Mouse (Mus musculus): ENCODE results near the gene Capns2. TPM values are rescaled to one million over a fixed set of nuclear protein-coding genes. Genes with fewer than 3 reads are reported as not detected.
"Not testable (repeated sequence)": the region's sequence is repeated elsewhere in the genome, so short reads cannot be mapped to it uniquely, and the experiment has no call there.

Capns2 gene
- under 1 TPM; 0.26 to 0.45 TPM for total RNA-seq (2021)

DNA sequence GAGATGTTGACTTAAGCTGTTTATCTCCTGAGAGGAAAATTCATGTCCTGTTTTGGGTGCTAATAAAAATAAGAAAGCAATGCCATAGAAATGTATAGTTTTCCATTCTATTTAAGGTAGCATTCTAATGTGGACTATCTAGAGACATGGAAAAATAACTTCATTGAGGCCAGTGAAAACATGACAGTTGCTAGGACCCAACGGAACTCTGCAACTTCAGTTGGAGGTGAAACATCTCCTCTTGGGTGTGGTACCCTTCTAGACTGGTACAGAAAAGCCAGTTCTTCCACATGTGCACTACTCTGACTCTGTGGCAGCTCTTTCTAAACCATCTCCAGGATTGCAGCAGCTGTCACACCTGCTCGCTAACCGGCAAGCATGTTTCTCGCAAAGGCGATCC, at the start of gene Capns2:
Capns2 (plus strand) TSS at position 301 of the 400 bp plus-strand sequence.
- no peak for DNase-seq

DNA sequence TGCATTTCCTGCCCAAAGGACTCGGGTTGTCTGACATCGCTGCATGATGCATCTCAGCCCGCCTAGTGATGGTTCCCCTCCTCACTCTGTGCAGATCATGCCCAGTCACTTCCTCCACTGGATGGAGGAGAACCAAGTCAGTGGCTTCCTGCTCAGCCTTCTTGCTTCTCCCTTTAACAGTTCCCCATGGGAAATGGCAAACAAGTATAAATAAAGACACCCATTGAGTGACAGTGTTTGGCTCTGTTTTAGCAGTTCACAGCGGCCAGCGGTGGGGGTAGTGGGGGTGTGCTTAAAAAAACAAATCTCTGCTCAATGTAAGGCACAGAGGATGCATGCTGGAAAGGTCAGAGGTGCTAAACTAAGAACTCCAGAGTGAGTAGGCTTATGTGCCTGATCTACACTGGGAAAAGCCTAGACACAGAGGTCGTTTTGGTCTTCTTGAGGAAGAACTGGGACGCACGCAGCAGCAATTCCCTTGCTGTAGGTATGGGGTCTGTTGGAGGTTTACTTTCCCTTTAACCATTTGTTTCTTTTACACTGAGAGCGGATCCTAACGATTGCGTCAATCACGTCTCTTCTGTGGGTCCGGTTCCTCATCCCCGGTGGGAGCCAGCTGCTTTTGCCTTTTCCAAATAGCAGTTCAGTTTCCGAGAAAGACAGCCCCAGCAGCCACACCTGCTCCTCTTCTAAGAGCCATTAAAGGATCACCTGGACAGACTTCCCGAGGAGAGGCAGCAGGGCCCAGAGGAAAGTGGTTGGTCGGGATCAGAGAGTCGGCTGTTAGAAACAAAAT, 47.8 kb upstream of the Capns2 start:
- DNase-seq = peak; percentile 24

GRCm38 (mm10) chr8:92854673-92855072, 46.5 kb upstream of the Capns2 start:
- DNase-seq = no peak

DNA sequence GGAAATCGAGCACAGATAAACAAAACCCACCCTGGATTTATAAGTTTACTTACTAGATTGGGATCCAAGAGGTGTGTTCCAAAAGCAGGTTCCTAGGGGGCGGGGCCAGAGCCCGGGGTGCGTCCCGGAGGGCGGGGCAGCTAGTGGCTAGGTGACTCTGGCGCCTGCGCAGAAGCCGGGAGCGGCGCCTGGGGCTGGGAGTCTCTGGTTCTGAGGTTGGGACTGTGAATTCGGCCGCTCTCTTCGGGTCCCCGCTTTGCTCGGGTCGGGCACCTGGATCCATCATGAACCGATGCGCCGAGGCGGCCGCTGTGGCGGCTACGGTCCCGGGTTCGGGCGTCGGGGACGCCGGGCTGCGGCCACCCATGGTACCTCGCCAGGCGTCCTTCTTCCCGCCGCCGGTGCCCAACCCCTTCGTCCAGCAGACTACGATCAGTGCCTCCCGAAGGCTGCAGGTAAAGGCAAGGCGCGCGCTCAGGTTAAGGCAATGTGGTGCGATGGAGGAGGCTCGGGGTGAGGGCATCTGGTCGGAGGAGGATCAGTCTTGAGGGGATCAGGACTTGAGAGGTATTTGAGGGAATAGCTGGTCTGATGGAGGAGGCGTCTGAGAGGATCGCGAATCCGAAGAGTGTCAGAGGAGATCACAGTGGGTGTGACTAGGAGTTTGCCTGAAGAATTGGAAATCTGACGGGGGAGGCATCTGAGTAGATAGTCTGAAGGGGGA, 45.9 kb upstream of the Capns2 start, which contains the start of gene Lpcat2:
Lpcat2 (plus strand) TSS at position 169 of the 724 bp plus-strand sequence.
- peak; percentile 72 for DNase-seq

DNA sequence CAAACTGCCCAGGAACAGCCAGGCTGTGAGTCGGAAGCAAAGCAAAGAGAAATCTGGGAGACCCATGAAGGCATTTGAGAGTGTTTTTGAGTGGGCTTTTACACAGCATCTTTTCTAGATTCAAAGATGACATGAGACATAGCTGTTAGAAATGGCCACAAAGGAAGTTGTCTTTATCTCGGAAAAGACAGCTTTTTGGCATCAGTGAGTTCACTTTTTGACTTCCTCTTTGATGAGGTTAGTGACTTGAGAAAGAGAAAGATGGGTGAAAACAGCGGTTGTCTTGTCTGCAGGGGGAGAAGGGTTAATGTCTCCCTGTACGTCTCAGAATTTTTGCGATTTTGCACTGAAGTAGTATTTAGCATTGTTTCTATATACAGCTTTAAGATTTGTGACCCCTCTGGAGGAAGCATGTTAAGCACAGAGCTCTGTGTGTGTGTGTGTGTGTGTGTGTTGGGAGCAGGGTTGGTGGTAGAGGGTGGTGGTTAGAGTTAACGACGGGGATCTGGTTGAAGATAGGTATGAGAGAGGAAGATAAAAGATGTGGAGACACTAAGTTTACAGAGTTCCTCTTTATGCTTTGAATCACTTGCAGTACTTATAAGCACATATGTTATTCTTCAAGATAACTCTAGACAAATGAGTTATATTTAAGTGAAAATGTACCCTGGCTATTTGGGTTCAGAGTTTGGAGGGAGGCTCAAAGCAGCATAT, 44.8 kb upstream of the Capns2 start:
- no peak for DNase-seq

DNA sequence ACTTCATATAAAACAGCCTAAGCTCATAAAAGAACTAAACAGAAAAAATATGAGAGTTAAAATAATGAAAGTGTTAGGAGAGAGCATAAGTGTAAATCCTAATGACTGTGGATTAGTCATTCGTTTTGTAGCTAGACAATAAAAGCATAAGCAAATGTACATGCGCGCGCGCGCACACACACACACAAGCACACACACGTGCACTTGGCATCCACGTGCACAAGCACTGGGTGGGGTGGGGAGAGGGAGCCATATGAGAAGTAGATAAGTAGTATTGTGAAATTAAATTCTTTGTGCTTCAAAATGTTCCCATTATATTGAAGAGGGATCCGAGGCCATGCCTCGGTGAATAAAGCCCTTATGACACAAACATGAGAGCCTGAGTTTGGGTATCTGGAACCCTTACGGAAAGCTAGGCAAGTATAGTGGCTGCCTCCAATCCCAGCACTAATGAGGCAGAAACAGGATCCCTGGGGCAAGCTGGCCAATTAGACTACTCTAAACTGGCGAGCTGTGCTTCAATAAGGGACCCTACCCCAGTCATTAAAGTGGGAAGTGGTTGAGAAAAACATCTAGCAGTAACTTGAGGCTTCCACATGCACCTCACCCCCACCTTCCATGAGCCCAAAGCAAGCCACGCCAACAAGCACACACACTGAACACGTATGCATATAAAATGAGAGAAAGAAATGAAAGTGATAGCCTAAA, 42.6 kb upstream of the Capns2 start:
- no peak for DNase-seq

DNA sequence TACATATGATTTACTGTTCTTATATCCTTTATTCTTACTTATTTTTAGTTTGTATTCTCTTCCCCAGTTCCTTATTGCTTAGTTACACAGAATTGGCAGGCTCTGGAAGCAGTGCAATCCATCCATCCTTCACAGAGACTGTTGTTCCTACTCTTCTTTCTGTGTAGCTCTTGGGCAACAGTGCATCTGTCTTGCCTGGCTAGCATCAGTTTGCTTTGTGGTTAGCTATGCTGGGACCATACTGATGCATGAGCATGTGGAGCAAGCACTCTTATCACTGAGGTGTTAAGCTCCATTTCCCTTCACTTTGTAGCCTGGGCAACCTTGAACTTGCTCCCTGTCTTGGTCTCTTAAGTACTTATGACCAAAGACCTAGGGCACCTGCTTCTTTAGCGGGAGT, 39.2 kb upstream of the Capns2 start:
- DNase-seq = no peak

DNA sequence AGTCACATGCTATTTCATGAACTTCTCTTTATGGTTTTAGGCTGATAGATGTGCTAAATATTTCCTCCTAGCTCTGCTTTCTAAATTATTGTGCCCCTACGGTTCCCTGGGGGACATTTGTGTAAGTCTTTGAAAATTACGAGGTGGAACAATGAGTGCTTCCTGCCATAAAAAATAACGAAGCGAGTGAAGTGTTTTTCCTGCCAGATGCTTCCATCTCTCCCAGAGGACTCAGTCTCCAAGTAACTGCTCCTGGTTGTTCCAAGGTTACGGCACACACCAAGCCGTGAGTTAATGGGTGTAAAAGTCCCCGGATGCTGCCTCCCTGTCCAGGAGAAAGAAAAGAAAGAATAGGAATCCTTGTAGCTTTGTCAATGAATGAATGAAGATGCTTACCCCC, 30.9 kb upstream of the Capns2 start:
- no peak for DNase-seq

DNA sequence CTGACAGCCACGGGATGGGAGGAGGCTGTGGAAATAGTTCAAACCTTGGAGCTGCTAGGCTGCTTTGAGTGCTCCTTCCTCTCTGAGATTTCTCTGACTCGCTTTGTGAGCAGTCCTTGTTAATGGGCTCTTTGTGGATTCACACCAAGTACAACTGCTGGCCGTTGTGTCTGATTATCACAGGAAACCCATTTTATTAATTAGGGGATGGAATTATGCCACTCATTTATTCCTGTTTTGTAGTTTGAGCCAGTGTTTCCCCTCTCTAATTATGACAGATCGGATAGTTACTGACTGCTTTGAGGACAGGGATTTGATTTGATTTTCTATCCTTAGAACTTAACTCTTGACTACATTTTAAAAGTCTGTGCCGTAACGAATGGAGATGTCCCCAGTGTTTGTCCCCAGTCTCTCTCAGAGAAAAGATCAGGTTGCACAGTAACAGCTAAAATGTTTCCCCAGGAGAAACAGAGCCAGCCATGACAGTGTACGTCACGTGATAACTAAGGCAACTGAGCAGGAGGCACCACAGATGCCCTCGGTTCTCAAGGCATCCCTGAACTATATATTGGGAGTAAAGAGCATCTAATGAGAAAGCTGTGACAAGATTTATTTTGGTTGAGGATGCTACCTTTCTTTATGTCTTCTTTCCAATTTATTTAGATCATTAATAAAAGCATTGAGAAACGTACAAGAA, 29.0 kb upstream of the Capns2 start:
- DNase-seq = no peak

- no peak for DNase-seq
Observed at GRCm38 (mm10) chr8:92875795-92876194, 25.4 kb upstream of the Capns2 start.

DNA sequence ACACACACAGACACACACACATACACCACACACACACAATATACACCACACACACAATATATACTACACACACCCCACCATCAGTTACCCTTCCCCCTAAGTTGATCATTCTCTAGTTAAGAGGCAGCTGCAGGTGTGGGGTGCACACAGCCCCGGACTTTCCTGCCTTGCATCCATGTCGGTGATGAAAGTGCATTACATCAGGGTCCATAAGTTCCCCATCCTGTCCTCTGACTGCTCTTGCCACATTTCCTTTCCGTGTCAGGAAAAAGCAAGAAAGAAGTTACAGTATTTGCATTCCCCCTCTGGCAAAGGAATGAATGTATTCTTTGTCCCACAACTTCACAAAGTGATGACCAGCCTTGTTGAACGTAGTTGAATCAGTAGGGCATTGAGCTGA, 20.0 kb upstream of the Capns2 start:
- no peak for DNase-seq

DNA sequence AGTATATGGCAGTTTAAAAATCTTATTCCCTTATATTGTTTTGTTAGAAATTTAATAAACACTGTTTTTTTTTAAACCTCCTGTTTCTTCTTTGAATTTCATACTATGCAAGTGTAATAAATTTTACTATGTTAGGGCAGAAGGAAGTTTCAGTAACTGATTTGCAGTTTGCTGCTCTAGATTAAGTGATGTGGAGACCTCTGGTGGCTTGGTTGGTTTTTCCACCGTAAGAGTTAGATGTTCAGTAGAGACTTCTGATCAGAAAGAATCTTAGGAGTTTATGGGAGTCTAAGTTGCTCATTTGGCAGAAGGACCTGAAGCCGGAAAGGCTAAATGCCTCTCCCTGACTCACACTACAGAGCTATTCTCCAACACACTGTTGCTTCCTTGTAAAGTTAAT, 17.4 kb upstream of the Capns2 start:
- peak; percentile 33 for DNase-seq

- not testable (repeated sequence) for DNase-seq
Observed at GRCm38 (mm10) chr8:92892216-92892615, 9.0 kb upstream of the Capns2 start.

- no peak for DNase-seq
Observed at GRCm38 (mm10) chr8:92893870-92894269, 7.3 kb upstream of the Capns2 start.

DNA sequence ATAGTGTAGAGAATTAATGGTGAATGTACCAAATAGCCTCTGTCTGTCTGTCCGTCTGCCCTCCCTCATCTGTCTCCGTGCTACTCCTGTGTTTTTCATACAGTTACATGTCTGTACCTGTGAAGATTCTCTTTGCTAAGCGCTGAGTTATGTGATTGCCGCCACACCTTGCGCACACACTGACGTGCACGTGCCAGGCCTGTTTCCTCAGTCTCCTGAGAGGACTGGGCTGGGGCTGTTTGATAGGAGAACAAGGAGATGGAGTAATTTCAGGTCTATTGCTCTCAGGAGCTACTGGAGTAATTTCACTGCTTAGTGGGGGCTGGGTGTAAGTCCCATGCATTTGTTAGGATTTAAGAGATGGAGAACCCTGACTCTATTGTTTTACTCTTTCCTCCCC, 6.2 kb upstream of the Capns2 start:
- DNase-seq = no peak

GRCm38 (mm10) chr8:92896056-92896455, 5.2 kb upstream of the Capns2 start:
- no peak for DNase-seq

DNA sequence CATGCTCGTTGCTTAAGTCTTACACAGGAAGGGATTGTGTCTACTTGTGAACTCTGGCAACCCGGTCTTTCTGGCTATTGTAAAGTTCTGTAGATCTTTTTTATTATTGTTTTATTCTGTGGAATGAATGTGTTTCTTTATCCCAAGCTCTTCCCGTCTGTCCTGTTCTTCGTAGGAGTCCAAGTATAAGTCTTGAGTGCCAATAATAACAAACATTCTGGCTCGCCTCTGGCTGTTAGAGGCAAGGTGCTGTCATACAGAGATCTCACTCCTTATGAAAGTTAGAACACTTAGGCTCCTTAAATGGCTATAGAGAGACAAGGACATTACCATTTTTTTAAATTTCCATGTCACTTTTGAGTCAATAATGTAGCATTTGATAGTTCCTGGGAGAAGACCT, 4.6 kb upstream of the Capns2 start:
- DNase-seq = no peak

GRCm38 (mm10) chr8:92897794-92898193, 3.4 kb upstream of the Capns2 start:
- DNase-seq = no peak

- no peak for DNase-seq
Observed at GRCm38 (mm10) chr8:92899590-92899989, 1.6 kb upstream of the Capns2 start.

DNA sequence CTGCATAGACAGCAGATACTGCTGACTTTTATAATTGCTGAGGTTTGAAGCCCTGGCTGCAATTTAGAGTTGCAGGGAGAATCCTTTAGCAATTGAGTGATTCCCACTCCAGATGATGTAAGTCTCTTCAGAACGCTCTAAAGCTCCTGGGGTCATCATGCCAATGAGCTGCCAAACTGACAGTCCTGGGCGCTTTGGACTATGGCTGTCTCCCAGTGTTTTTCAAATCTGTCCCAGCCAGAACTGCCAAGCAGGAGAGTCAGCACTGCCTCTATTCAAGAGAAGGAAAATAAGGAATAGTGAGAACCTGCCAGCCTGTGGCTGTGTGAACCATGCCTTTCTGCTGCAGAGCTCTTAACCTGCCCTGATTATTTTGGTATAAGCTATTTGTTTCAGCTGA, 1.8 kb downstream of the Capns2 start:
- no peak for DNase-seq

GRCm38 (mm10) chr8:92903488-92904135, 2.4 kb downstream of the Capns2 start:
- DNase-seq = no peak
